Mouse (Mus musculus) heart, postnatal 0 days (tissue): Measurements from ENCODE around the gene Mmp15.

ENCODE experiments used
- CTCF ChIP-seq: IDR thresholded peaks from 2 replicates; pipeline ENCODE4 v1.5.1; 2016; ENCODE audit warnings: antibody characterized with exemption, control low read depth, low read depth
- EP300 ChIP-seq: IDR thresholded peaks from 2 replicates; pipeline ENCODE4 v1.6.1; 2016; ENCODE audit warnings: antibody characterized with exemption, low read depth

DNA sequence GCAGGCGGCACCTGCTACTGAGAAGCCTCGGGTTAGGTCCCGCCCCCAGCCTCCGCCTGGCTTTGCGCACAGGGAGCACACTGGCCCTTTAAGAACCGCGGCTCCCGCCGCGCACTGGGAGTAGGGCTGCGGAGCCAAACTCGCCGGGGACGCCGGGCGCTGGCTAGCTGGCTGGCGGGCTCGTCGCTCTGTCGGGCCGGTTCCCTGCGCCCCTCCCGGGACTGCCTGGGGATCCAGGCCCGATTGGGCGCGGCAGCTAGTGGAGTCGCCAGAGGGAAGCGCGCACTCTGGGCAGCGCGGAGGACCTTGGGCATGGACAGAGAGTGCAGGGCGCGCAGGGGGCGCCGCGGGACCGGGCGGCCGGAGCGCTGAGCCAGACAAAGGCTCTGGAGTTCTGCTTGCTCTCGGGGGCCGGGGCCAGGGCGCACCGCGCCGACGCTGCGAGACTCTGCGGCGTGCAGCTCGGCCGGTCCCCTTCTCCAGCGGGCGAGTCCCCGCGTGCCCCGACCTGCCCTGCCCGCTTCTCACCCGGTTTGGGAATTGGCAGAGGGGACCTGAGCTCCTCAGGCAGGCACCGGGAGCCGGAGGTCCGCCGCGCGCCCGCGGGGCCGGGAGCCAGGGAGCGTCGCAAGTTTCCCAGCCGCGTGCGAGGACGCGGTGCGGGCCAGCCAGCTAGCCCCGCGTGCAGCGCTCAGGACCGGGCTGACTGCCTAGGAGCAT is at the start of gene Mmp15:
- TF ChIP-seq CTCF (peak; percentile 5; the same call in 1 of the 2 replicates), EP300 (no peak)
